Mouse (Mus musculus) spleen, postnatal 4 days (tissue): ENCODE results near the gene Arl5a.
A peak's percentile ranks its signal among the peaks of the same experiment; 100 is the strongest.

ENCODE experiments used
- DNase-seq, 2 experiments: peaks; one replicate each; pipeline ENCODE4 v3.0.0; 2022; ENCODE audit warnings: low spot score in 2 of 2

Gene Arl5a

GRCm38 (mm10) chr2:52422871-52423610 lies 1.7 kb downstream of the Arl5a start:
- DNase-seq, result no peak

- no peak for DNase-seq
Measured at GRCm38 (mm10) chr2:52421197-52421596, 3.5 kb downstream of the Arl5a start.

- no peak for DNase-seq
Measured at GRCm38 (mm10) chr2:52420001-52420710, 4.5 kb downstream of the Arl5a start.

- DNase-seq, result peak in 1 of 2 experiments; percentile 49
Measured at GRCm38 (mm10) chr2:52419295-52419694, 5.4 kb downstream of the Arl5a start.

GRCm38 (mm10) chr2:52412524-52413037 lies 12.1 kb downstream of the Arl5a start:
- no peak for DNase-seq

- DNase-seq, result no peak
Measured at GRCm38 (mm10) chr2:52406480-52406879, 18.2 kb downstream of the Arl5a start.

GRCm38 (mm10) chr2:52405238-52405637 lies 19.5 kb downstream of the Arl5a start:
- DNase-seq, result no peak

GRCm38 (mm10) chr2:52394529-52394928 lies 30.2 kb downstream of the Arl5a start:
- no peak for DNase-seq

GRCm38 (mm10) chr2:52390415-52390975 lies 34.2 kb downstream of the Arl5a start:
- DNase-seq, result no peak

- DNase-seq, result no peak
Measured at GRCm38 (mm10) chr2:52389975-52390374, 34.7 kb downstream of the Arl5a start.

- no peak for DNase-seq
Measured at GRCm38 (mm10) chr2:52386451-52386850, 38.2 kb downstream of the Arl5a start.

- no peak for DNase-seq
Measured at GRCm38 (mm10) chr2:52386037-52386436, 38.7 kb downstream of the Arl5a start.

- DNase-seq, result no peak
Measured at GRCm38 (mm10) chr2:52378848-52379261, 45.8 kb downstream of the Arl5a start.

- no peak for DNase-seq
Measured at GRCm38 (mm10) chr2:52378448-52378804, 46.3 kb downstream of the Arl5a start, which contains the start of gene Neb. Neb (minus strand) TSS chr2:52378474.

GRCm38 (mm10) chr2:52377706-52378447 lies 46.8 kb downstream of the Arl5a start:
- DNase-seq, result no peak

- DNase-seq, result no peak
Measured at GRCm38 (mm10) chr2:52374706-52375105, 50.0 kb downstream of the Arl5a start.

GRCm38 (mm10) chr2:52372480-52372879 lies 52.2 kb downstream of the Arl5a start:
- no peak for DNase-seq

GRCm38 (mm10) chr2:52372080-52372479 lies 52.6 kb downstream of the Arl5a start:
- DNase-seq, result no peak

GRCm38 (mm10) chr2:52371066-52371465 lies 53.6 kb downstream of the Arl5a start:
- DNase-seq, result no peak

GRCm38 (mm10) chr2:52369622-52370021 lies 55.1 kb downstream of the Arl5a start:
- DNase-seq, result peak in 1 of 2 experiments; percentile 18

- peak in 1 of 2 experiments; percentile 22 for DNase-seq
Measured at GRCm38 (mm10) chr2:52367665-52368064, 57.0 kb downstream of the Arl5a start.

GRCm38 (mm10) chr2:52367248-52367647 lies 57.5 kb downstream of the Arl5a start:
- peak in 1 of 2 experiments; percentile 12 for DNase-seq
